Mouse (Mus musculus) testis, adult 2 months (tissue): ENCODE measurements around the gene Kif3a.
"Not testable (repeated sequence)": the region's sequence is repeated elsewhere in the genome, so short reads cannot be mapped to it uniquely, and the experiment has no call there.

Experiments
- CTCF ChIP-seq: fragments of 200-500 bp; IDR thresholded peaks from 2 replicates; pipeline ENCODE4 v1.5.1; 2012; ENCODE audit warnings: low read depth, mild to moderate bottlenecking, inconsistent platforms, low read length, moderate library complexity; ENCODE audit not compliant: control insufficient read depth, insufficient read depth, insufficient replicate concordance
- POLR2A ChIP-seq: fragments of 200-500 bp; IDR thresholded peaks from 2 replicates; pipeline ENCODE4 v1.6.1; 2012; ENCODE audit warnings: low read depth, mild to moderate bottlenecking, inconsistent platforms, low read length, moderate library complexity; ENCODE audit not compliant: control insufficient read depth

- not testable (repeated sequence) for TF ChIP-seq POLR2A, CTCF
Observed at GRCm38 (mm10) chr11:53556529-53556928, 10.7 kb upstream of the Kif3a start.
